Mouse (Mus musculus): Measurements from ENCODE around the gene Fam20a.

DNA sequence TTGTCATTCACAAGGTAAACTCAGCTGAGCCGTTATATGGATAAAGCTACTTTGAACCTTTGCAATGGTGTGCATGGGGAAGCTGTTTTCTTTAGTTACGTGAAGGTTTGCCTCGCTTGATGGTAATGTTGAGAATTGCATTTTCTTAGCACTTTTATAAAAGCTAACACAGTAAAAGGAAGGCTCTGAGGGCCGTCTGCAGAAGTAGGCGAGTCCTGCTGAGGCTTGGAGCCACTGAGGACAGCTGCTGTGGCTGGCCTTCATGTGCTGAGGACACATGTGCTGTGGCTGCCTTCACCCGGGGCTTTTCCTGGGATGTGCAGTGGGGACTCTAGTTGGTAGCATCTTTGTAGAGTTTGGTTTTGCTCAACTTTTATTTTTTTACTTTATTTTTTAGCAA, 56.7 kb downstream of the Fam20a start:
- TF ChIP-seq NANOG (IDR thresholded peaks at IDR 0.05; ENCODE audit: borderline replicate concordance, low read length) = no peak
- no peak for TF ChIP-seq CTCF (conservative IDR thresholded peaks at IDR 0.05; ENCODE audit: low read length)

Measured in E14TG2a.4 (cell line).